Mouse (Mus musculus): ENCODE results near the gene Olfr578. TPM values are rescaled to one million over a fixed set of nuclear protein-coding genes. Genes with fewer than 3 reads are reported as not detected.

Olfr578 gene
- total RNA-seq (2014; fragmentation: Nextera tagmentation), result not detected in 2 replicates
- not detected in 2 replicates for total RNA-seq (2017)

GRCm38 (mm10) chr7:102989224-102989623 lies at the start of gene Olfr578:
Gene Olfr578, minus strand, starts transcription at chr7:102989324.
- ATAC-seq (replicated peaks; ENCODE audit: poor library complexity, severe bottlenecking), result no peak

GRCm38 (mm10) chr7:103037724-103038123 lies 48.6 kb upstream of the Olfr578 start, which contains the start of gene Olfr582:
Gene Olfr582, plus strand, starts transcription at chr7:103038024.
- no peak for ATAC-seq (replicated peaks; ENCODE audit: poor library complexity, severe bottlenecking)

DNA sequence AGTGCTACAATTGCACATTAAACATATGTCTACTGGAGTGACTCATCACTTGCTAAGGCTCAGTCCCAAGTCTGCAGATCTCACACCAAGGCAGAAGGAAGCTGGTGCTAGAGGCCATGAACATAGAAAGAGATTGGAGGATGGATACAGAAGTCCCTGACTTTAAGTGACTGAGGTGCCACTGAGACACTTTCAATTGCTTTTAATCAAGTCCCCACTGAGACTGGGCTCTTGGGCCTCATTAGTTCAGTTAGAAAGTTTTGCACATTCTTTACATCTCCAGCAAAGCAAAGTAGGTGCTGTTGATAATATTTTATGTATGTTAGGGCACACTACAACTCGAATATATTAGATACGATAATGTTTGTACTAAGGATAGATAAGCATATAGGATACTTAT lies 13.3 kb downstream of the Olfr578 start, which contains the start of gene Olfr577:
Olfr577 (minus strand) TSS at position 101 of the 400 bp plus-strand sequence.
- ATAC-seq (replicated peaks; ENCODE audit: poor library complexity, severe bottlenecking), result no peak

DNA sequence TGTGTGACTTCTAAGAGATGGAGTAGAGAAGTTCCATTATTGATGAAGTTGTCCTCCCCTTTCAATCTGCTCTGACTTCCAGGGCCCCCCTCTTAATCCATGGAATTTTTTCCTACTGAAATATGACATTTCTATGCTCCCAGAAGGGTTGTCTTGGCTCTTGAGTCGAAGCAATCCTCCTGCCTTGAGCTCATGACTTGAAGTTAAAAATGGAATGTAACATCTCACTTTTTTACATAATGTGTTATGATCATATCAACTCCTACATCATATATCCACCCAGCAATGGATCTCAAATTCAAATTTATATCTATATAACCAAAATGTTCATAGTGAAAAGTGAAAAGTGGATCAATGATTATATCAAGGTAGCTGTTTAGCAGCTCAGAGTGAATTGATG lies 14.7 kb downstream of the Olfr578 start:
- ATAC-seq (replicated peaks; ENCODE audit: poor library complexity, severe bottlenecking), result no peak

GRCm38 (mm10) chr7:102962360-102962759 lies 26.8 kb downstream of the Olfr578 start, which contains the start of gene Olfr576:
Gene Olfr576, plus strand, starts transcription at chr7:102962660.
- ATAC-seq (replicated peaks; ENCODE audit: poor library complexity, severe bottlenecking), result no peak

- ATAC-seq (replicated peaks; ENCODE audit: poor library complexity, severe bottlenecking), result no peak
Measured at GRCm38 (mm10) chr7:102958593-102958992, 30.5 kb downstream of the Olfr578 start, which contains the start of gene Olfr575. Gene Olfr575, minus strand, starts transcription at chr7:102958775.

DNA sequence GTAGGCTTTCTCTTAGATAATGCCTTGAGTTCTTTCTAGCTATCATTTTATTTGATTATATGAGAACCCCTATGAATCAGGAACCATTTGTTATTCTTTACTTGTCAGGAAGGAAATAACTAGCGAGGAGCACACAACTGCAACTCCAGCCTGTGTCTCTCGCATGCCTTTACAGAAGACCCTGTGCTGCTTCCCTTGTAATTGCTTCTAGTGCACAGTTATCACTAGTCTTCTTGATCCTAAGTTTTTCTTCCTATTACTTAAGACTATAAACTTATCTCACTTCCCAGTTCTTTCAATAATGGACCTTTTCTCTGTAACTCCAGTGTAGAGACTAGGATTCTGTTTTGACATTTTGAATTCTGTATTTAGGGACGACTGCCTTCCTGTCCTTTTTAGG lies 31.0 kb downstream of the Olfr578 start:
- no peak for ATAC-seq (replicated peaks; ENCODE audit: poor library complexity, severe bottlenecking)

DNA sequence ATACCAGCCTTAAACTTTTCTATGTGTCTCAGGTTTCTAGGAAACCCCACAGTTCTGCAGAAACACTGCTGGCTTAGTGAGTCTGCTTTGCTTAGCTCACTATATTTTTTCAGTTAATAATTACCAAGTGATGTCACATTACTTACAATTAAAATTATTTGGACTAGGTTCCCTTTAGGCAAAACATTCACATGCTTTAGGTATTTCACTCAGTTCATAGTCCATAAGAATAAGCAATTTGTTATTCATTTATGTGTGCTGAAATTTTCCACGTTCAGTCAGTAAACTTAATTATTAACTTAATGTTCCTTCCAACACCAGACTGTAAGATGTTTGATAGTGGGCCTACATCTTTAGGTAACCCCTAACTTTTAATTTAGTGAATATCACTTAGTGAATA lies 38.4 kb downstream of the Olfr578 start:
- ATAC-seq (replicated peaks; ENCODE audit: poor library complexity, severe bottlenecking), result no peak

DNA sequence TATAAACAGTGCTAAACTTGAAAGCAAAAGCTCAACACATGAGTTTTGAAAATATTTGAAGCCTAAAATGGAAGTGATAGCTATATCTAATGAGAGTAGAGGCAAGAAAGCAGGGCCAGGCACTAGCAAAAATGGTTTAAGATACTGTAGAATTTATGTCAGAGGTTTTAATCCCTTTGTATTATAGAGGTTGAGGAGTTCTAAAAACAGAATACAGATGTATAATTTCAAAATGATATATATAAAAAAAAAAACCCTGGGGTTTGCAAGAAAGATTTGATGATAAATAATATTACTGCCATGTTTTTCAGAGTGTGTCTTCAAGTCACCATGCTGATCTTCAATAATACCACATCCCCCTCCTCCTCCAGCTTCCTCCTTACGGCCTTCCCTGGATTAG lies 41.0 kb downstream of the Olfr578 start, which contains the start of gene Olfr574:
Olfr574 (plus strand) TSS at position 301 of the 400 bp plus-strand sequence.
- ATAC-seq (replicated peaks; ENCODE audit: poor library complexity, severe bottlenecking), result no peak

DNA sequence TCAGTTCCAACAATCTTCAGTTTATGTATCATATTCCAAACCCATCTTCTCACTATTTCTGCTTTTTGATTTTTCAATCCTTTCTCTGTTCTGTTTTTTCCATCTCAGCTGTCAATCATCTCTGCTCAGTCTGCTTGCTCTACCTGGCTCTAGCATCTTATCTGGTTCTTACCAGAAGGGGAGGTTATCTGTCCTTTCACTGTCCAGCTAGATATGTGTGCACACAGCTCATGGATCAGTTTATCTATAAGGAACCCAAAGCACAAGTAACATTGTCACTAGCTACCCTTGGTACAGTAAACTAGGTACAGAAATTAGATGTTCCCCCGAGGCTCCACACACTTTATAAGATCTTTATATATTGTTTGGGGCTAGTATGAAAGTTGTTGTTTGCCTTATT lies 45.7 kb downstream of the Olfr578 start:
- ATAC-seq (replicated peaks; ENCODE audit: poor library complexity, severe bottlenecking), result no peak

- no peak for ATAC-seq (replicated peaks; ENCODE audit: poor library complexity, severe bottlenecking)
Measured at GRCm38 (mm10) chr7:102942475-102942874, 46.6 kb downstream of the Olfr578 start, which contains the start of gene Olfr573-ps1. Gene Olfr573-ps1, minus strand, starts transcription at chr7:102942575.

Other genes starting within 250 kb of the Olfr578 start
- gene Olfr560, start 230.0 kb downstream of the Olfr578 start, total RNA-seq (2014; fragmentation: Nextera tagmentation), result not detected in 2 replicates
- not detected in 2 replicates for gene Olfr560, start 230.0 kb downstream of the Olfr578 start, total RNA-seq (2017)
- gene Olfr78, start 229.9 kb downstream of the Olfr578 start, total RNA-seq (2014; fragmentation: Nextera tagmentation), result not detected in 2 replicates
- gene Olfr78, start 229.9 kb downstream of the Olfr578 start, total RNA-seq (2017), result not detected in 2 replicates
- not detected in 2 replicates for gene Olfr561, start 218.1 kb downstream of the Olfr578 start, total RNA-seq (2014; fragmentation: Nextera tagmentation)
- gene Olfr561, start 218.1 kb downstream of the Olfr578 start, total RNA-seq (2017), result not detected in 2 replicates
- not detected in 2 replicates for gene Olfr564, start 185.8 kb downstream of the Olfr578 start, total RNA-seq (2014; fragmentation: Nextera tagmentation)
- gene Olfr564, start 185.8 kb downstream of the Olfr578 start, total RNA-seq (2017), result not detected in 2 replicates
- not detected in 2 replicates for gene Olfr566, start 130.6 kb downstream of the Olfr578 start, total RNA-seq (2014; fragmentation: Nextera tagmentation)
- not detected in 2 replicates for gene Olfr566, start 130.6 kb downstream of the Olfr578 start, total RNA-seq (2017)
- not detected in 2 replicates for gene Olfr568, start 112.2 kb downstream of the Olfr578 start, total RNA-seq (2014; fragmentation: Nextera tagmentation)
- not detected in 2 replicates for gene Olfr568, start 112.2 kb downstream of the Olfr578 start, total RNA-seq (2017)
- not detected in 2 replicates for gene Olfr569, start 98.4 kb downstream of the Olfr578 start, total RNA-seq (2014; fragmentation: Nextera tagmentation)
- gene Olfr569, start 98.4 kb downstream of the Olfr578 start, total RNA-seq (2017), result not detected in 2 replicates
- gene Olfr570, start 94.7 kb downstream of the Olfr578 start, total RNA-seq (2014; fragmentation: Nextera tagmentation), result not detected in 2 replicates
- gene Olfr570, start 94.7 kb downstream of the Olfr578 start, total RNA-seq (2017), result not detected in 2 replicates
- not detected in 2 replicates for gene Olfr571, start 71.8 kb downstream of the Olfr578 start, total RNA-seq (2014; fragmentation: Nextera tagmentation)
- gene Olfr571, start 71.8 kb downstream of the Olfr578 start, total RNA-seq (2017), result not detected in 2 replicates
- gene Olfr572, start 64.9 kb downstream of the Olfr578 start, total RNA-seq (2014; fragmentation: Nextera tagmentation), result not detected in 2 replicates
- not detected in 2 replicates for gene Olfr572, start 64.9 kb downstream of the Olfr578 start, total RNA-seq (2017)
- not detected in 2 replicates for gene Olfr573-ps1, start 46.7 kb downstream of the Olfr578 start, total RNA-seq (2014; fragmentation: Nextera tagmentation)
- gene Olfr573-ps1, start 46.7 kb downstream of the Olfr578 start, total RNA-seq (2017), result not detected in 2 replicates
- not detected in 2 replicates for gene Olfr574, start 40.9 kb downstream of the Olfr578 start, total RNA-seq (2014; fragmentation: Nextera tagmentation)
- not detected in 2 replicates for gene Olfr574, start 40.9 kb downstream of the Olfr578 start, total RNA-seq (2017)
- not detected in 2 replicates for gene Olfr575, start 30.5 kb downstream of the Olfr578 start, total RNA-seq (2014; fragmentation: Nextera tagmentation)
- not detected in 2 replicates for gene Olfr575, start 30.5 kb downstream of the Olfr578 start, total RNA-seq (2017)
- not detected in 2 replicates for gene Olfr576, start 26.7 kb downstream of the Olfr578 start, total RNA-seq (2014; fragmentation: Nextera tagmentation)
- gene Olfr576, start 26.7 kb downstream of the Olfr578 start, total RNA-seq (2017), result not detected in 2 replicates
- not detected in 2 replicates for gene Olfr577, start 13.4 kb downstream of the Olfr578 start, total RNA-seq (2014; fragmentation: Nextera tagmentation)
- gene Olfr577, start 13.4 kb downstream of the Olfr578 start, total RNA-seq (2017), result not detected in 2 replicates
- gene Olfr582, start 48.7 kb upstream of the Olfr578 start, total RNA-seq (2014; fragmentation: Nextera tagmentation), result not detected in 2 replicates
- gene Olfr582, start 48.7 kb upstream of the Olfr578 start, total RNA-seq (2017), result not detected in 2 replicates
- not detected in 2 replicates for gene Olfr583, start 62.0 kb upstream of the Olfr578 start, total RNA-seq (2014; fragmentation: Nextera tagmentation)
- not detected in 2 replicates for gene Olfr583, start 62.0 kb upstream of the Olfr578 start, total RNA-seq (2017)
- gene Olfr584, start 92.6 kb upstream of the Olfr578 start, total RNA-seq (2014; fragmentation: Nextera tagmentation), result not detected in 2 replicates
- gene Olfr584, start 92.6 kb upstream of the Olfr578 start, total RNA-seq (2017), result not detected in 2 replicates
- gene Olfr585, start 108.4 kb upstream of the Olfr578 start, total RNA-seq (2014; fragmentation: Nextera tagmentation), result not detected in 2 replicates
- not detected in 2 replicates for gene Olfr585, start 108.4 kb upstream of the Olfr578 start, total RNA-seq (2017)
- gene Olfr586, start 136.3 kb upstream of the Olfr578 start, total RNA-seq (2014; fragmentation: Nextera tagmentation), result not detected in 2 replicates
- gene Olfr586, start 136.3 kb upstream of the Olfr578 start, total RNA-seq (2017), result not detected in 2 replicates
- not detected in 2 replicates for gene Olfr588-ps1, start 151.6 kb upstream of the Olfr578 start, total RNA-seq (2014; fragmentation: Nextera tagmentation)
- not detected in 2 replicates for gene Olfr588-ps1, start 151.6 kb upstream of the Olfr578 start, total RNA-seq (2017)
- not detected in 2 replicates for gene Olfr589, start 167.0 kb upstream of the Olfr578 start, total RNA-seq (2014; fragmentation: Nextera tagmentation)
- gene Olfr589, start 167.0 kb upstream of the Olfr578 start, total RNA-seq (2017), result not detected in 2 replicates
- gene Olfr591, start 189.0 kb upstream of the Olfr578 start, total RNA-seq (2014; fragmentation: Nextera tagmentation), result not detected in 2 replicates
- not detected in 2 replicates for gene Olfr591, start 189.0 kb upstream of the Olfr578 start, total RNA-seq (2017)
- gene Olfr592, start 195.5 kb upstream of the Olfr578 start, total RNA-seq (2014; fragmentation: Nextera tagmentation), result not detected in 2 replicates
- gene Olfr592, start 195.5 kb upstream of the Olfr578 start, total RNA-seq (2017), result not detected in 2 replicates
- gene Olfr593, start 222.5 kb upstream of the Olfr578 start, total RNA-seq (2014; fragmentation: Nextera tagmentation), result not detected in 2 replicates
- gene Olfr593, start 222.5 kb upstream of the Olfr578 start, total RNA-seq (2017), result not detected in 2 replicates
- not detected in 2 replicates for gene Olfr594, start 227.7 kb upstream of the Olfr578 start, total RNA-seq (2014; fragmentation: Nextera tagmentation)
- gene Olfr594, start 227.7 kb upstream of the Olfr578 start, total RNA-seq (2017), result not detected in 2 replicates

Measured in granulocyte monocyte progenitor cell, adult 5-6 weeks (primary cell).